Mouse (Mus musculus): ENCODE results near the gene Ncs1.

Gene Ncs1

DNA sequence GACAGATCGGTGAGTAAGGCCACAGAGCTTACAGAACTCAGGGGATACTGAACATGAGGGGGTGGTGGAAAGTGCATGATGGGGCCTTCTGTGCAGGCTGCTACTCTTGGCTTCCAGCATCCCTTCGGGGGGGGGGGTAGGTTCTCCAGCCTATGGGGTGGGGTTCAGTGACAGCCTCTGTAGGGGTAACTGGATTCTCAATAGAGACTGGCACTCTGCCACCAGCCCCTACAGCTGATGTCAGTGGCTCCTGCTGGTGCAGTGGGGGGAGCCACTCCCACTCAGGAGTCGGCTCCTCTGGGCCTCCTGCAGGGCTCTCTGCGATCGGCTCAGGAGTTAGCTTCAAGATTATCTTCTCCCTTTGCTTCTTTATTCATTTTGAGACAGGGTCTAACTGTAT lies 32.9 kb downstream of the Ncs1 start:
- in situ Hi-C loops (cut with MseI, MboI): no loop called here

DNA sequence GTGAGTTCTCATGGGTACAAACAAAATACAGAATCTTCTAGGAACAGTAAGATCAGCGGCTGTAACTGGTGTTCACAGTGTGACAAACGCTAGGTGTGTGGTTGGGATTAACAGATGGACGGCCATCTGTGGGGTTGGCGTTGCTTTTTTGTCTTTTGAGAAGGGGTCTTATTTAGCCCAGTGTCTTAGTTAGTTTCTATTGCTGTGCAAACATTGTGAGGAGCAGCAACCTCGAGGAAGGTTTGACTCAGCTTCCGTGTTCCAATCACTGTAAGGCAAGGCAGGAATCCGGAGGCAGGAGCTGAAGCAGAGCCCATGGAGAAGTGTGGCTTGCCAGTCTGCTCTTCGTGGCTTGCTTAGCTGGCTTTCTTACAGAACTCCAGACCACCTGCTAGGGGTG lies 35.5 kb downstream of the Ncs1 start:
- in situ Hi-C loops (cut with MseI, MboI): no loop called here

DNA sequence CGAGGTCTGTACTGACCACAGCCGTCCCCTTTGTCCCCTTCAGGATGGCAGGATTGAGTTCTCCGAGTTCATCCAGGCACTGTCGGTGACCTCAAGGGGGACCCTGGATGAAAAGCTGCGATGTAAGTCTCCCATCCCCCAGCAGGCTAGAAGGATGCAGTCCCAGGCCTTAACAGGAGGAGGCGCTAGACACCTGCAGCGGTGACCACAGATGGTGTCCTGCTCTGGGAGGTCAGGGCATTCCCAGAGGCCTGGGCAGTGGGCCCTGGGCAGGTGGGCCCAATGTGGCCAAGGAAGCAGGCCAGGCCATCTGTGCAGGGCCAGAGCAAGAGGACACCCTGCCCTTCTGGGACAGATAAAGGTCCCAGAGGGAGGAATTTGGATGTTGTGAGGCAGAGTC lies 36.6 kb downstream of the Ncs1 start:
- in situ Hi-C loops (cut with MseI, MboI): no loop called here

DNA sequence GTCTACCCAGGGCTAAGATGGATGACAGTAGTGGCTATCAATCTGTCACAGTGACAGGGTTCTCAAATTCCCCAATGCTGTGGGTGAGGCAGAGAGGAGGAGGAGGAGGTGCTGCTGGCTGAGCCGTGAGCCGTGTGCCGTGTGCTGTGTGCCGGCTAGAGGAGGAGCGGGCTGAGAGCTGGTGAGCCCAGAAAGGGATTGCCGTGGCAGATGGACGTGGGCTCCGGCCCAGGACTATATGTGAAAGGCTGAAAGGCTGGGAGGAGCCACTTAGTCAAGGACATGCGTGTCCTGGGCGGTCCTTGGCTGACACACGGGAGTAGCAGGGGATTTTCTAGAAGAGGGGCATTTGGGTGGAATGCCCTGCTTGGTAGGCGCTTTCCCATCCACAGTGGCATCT lies 37.3 kb downstream of the Ncs1 start:
- in situ Hi-C loops (cut with MseI, MboI): no loop called here

DNA sequence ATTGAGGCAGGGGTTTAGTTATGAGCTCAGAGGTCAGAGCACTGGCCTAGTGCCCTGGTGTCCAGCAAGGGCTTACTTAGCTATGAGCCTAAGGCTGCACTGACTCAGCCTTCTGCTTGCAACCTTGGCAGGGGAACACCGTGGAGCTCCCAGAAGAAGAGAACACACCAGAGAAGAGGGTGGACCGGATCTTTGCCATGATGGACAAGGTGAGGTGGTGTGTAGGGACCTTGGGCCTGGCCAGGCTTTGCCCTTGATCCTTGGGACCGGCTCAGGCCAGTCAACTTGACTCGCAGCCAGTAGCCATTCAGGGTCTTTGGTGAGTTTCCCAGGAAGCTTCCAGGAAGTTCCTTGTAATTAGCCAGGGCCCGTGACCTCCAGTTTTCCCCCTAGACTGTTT lies 38.9 kb downstream of the Ncs1 start:
- in situ Hi-C loops (cut with MseI, MboI): no loop called here

DNA sequence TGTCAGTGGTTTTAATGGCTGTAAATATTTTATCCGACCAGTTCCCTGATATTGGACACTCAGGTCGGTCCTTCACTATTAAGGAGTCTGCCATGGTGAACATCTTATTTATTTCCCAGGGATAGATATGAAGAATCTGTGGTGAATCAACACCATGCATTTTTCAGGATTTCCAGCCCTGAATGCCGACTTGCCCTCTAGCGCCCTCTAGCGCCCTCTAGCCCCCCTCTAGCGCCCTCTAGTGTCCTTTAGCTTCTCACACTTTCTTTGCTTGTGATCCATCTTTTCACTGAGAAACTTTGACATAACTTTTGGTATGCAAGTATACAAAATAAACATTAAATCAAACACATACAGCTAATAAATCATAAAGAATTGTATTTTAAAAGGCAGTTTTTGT lies 45.8 kb downstream of the Ncs1 start:
- in situ Hi-C loops (cut with MseI, MboI): no loop called here

DNA sequence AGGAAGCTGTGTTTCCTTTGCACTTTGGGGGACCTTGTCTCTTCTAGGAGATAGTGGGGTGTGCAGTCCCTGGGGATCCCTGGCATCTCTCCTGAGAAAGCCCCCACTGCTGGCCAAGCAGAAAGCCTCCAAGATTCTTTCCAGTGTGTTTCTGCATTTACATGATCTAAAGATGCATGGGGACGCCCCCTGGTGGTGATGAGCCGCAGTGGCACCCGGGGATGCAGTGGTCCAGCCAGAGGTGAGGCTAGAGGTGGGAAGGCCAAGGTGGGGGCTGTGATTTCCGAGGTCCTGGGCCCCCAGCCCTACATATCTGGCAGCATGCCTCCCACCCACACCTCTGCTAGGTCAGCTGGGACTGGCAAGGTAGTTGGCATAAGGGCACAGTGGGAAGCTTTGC lies 49.4 kb downstream of the Ncs1 start:
- in situ Hi-C loops (cut with MseI, MboI): no loop called here

DNA sequence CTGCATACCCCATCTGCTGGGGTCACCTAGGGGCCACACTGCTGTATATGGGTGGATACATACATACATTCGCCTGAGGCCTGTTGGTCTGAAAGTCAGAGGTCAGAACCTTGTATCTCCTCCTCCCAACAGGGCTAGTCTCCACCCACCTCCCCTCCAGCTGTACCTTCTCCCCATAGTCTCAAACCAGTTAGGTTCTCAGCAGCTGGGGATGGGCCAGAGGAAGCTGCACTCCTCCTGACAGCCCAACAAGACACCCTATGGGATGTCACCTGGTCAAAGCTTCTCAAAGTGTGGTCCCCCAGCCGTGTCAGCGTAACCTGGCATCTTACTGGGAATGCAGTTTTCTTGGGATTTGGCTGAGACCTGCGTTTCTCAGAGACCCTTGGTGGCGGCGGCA lies 50.8 kb downstream of the Ncs1 start:
- in situ Hi-C loops (cut with MseI, MboI): no loop called here

DNA sequence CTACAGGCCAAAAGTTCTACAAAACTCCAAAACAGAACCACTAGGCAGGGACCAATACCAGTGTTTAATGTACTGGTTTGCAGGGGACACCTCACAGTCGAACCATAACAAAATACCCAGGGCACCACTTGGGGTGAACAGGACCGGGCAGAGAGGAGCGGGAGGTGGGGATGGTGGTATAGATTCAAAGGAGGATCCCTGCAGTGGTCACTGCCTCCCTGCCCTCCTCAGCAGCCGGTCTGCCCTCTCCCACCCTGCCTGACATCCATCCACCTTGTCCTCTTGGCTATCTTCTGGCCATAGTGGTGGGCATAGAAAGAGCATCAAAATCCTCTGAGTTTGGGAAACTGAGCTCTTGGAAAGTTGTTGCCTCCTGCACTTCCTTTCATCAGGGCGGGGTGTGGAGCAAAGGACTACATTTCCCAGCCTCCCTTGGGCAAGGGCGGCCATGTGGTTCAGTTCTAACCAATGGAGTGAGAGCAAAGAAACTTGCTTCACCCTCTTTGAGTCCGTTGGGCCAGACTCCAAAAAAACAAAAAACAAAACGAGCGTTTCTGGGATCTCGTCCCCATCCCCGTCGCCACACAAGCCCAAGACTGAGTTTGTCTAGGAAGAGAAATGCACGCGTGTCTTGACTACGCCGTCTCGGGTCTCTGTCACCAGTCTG lies 52.1 kb downstream of the Ncs1 start:
- in situ Hi-C loops (cut with MseI, MboI): no loop called here

DNA sequence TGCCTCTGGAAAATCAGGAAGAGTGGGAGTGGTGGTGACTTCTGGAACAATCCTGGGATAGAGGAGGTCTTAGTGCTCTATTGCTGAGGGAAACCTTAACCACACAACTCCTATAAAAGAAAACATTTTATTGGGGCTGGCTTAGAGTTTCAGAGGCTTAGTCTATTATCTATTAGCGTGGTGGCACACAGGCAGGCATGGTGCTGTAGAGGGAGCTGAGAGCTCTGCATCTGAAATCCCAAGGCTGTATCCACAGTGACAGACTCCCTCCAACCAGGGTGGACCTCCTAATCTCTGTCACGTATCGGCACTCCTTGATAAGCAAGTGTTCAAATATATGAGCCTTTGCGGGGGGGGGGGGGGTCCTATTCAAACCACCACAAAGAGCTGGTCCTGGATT lies 53.2 kb downstream of the Ncs1 start:
- in situ Hi-C loops (cut with MseI, MboI): no loop called here

DNA sequence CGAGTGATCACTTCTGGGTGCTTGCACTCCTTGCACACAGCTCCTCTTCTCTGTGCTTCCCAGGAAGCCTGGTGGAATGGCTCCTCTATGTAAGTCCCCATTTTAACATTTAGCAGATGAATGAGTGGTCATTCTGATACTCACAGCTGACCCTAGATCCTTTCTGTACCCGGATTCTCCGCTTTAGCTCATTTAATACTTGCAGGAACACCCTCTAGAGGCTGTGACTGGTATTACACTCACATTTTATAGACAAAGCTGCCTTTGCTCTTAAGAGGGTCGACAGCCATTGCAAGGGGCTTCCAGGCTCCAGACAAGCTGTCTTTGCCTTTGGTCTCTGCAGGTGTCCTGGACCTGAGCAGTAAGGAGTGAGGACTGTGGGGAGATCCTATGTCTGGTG lies 53.6 kb downstream of the Ncs1 start:
- in situ Hi-C loops (cut with MseI, MboI): no loop called here

DNA sequence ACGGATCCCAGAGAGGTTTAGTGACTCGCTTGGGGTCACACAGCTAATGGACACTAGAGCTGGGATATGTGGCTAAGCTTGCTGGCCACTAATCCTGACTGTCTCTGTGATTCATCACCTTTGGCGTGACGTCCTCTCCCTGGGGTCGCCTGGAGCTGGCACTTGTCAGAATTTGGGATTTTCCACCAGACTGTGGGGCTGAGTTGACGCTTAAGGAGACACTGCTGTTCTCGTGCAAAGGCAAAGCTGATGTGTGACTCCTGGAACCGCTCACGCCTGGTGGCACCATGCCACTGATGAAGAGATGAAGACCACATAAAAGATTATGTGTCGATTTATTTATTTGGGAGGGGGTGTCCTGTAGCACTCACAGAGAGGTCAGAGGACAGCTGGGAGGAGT lies 54.4 kb downstream of the Ncs1 start:
- in situ Hi-C loops (cut with MseI, MboI): no loop called here

DNA sequence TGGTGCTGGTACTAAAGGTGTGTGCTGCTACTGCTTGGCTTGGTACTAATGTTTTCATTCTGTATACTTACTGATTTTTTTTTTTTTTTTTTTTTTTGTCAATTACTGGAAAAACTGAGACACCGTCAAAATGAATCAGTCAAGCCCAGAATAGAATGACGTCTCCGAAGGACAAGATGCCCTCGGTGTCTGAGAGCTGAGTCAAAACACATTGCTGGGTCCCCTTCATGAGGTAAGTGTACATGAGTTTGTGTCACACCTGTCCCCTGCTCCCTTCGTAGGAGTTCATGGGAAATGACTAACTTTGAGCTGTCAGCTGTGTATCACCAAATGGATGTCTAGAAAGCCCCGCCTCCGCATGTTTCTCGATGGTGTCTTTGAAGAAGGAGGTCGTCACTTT lies 57.6 kb downstream of the Ncs1 start:
- in situ Hi-C loops (cut with MseI, MboI): no loop called here

DNA sequence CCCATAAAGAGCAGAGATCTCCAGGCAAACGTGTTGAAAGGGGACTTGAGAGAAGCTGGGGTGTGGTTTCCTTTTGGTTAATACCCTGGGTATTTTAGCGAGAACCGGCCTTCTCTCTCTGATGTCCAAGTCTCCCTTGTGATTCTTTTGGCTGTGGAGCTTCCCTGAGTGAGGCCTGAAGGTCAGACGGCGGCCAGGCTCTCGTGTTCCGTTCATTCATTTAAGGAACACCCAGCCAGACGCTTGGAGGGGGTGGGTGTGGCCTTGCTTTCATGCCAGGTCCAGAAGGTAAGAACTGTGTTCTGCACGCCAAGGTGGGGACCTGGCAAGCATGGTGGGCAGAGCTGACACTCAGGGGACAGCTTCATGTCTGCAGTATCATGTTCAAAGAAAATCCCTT lies 58.6 kb downstream of the Ncs1 start:
- in situ Hi-C loops (cut with MseI, MboI): no loop called here

DNA sequence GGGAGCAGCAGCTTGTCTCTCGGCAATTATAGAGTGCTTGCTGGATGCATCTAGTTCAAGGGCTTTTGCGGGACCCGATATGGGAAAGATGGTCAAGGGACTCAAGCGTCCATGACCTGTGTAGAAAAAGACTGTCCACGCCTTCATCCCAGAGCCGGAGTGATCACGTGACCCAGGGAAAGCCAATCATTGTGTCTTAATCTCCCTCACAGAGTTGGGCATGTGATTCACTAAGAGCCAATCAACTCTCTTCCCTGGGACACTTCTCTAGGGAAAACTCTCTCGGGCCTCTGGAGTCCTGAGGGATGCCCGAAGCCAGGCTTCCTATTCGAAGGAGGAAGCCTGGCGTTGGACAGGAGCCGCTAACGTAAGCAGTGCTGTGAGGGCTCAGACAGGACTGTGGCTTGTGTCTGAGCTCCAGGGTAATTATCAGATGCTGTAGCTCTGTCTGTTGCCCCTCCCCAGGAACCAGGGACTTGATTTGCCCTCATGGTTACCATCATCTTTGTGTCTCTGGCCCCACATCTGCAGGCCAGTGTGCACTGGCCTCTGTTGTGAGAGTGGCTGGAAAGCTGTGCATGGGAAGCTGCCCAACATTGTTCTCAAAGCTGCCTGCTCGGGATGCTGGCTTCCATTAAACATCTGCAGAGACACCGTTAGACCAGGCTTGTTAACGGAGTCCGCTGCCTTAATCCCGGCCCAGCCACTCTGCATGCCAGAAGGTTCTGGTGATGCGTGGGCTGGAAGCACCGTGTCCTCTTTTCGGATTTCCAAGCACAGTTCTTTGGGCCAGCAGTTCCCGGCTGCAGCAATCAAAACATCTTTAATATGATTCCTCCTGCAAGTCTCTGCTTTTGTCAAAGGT lies 59.4 kb downstream of the Ncs1 start:
- in situ Hi-C loops (cut with MseI, MboI): no loop called here

DNA sequence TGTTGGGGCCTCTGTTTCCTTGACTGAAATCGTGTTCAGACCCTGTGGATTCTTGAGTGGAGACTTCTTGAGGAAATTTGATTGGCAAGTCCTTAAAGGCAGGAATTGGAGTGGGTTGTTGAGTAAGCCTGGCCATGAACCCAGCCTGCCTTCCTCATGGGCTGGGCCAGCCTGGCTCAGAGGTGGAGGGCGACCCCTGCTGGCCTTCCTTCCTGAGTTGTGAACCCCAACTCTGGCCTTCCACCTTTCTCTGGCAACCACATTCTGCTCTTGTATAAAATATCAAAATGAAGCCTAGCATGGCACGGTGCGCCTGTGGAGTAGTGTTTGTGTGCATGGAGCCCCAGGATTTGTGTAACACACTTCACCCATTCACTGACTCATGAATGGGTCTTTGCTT lies 60.1 kb downstream of the Ncs1 start:
- in situ Hi-C loops (cut with MseI, MboI): no loop called here

DNA sequence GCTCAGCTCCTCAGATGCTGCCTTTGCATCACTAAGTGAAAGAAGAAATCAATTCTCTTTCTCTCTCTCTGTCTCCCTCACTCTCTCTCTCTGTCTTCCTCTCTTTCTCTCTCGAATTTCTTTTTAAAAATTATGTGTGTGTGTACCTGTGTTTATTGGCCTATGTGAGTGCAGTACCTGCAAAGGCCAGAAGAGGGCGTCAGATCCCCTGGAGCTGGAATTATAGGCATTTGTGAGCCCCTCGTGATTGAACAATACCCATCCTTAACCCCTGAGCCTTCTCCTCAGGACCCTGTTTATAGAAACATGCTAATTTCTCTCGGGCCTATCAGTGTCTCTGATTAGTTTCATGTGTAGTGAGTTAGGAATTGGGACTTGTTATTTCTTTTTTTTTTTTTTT lies 62.6 kb downstream of the Ncs1 start:
- in situ Hi-C loops (cut with MseI, MboI): no loop called here

DNA sequence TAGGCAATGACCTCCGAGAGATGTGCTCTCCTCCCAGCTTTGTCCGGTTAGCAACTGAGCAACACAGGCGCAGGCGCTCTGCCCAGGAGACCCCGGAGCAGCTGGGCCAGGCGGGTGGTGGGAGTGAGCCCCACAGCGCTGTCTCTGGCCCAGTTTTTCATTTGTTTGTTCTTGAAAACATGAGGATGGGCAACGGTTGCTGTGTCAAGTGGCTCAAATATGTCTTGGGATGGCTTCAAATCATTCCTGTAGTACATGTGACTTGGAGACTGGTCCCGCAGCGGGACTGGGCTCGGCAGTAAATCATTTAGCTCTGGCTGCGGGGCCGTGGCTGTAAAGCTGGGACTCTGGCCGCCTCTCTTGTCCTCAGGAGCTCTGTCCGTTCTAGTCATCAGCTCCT lies 63.9 kb downstream of the Ncs1 start:
- in situ Hi-C loops (cut with MseI, MboI): no loop called here

DNA sequence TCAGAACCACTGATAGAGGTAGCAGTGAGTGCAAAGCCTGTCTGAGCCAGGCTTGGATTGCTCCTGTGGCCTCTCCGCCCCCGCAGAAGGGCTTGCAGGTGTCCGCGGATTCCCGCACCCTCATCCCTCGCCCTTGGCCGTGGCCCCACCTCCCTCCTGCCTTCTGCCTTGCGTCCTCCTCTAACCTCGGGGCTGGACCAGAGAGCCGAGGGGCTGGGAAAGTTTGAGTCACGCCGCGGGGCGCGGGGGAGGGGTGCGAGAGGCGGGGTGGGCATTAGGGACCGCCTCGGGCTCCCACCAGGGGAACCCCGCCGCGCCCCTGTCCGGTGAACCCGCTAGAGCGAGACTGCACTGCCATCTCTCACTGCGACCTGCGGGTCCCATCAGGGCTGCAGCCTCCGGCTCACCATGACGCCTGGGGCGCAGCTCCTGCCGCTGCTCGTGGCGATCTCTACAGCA lies 68.4 kb downstream of the Ncs1 start, which contains the start of gene Hmcn2:
Gene Hmcn2, plus strand, starts transcription at position 409 of the 459 bp plus-strand sequence.
- in situ Hi-C loops (cut with MseI, MboI): no loop called here

DNA sequence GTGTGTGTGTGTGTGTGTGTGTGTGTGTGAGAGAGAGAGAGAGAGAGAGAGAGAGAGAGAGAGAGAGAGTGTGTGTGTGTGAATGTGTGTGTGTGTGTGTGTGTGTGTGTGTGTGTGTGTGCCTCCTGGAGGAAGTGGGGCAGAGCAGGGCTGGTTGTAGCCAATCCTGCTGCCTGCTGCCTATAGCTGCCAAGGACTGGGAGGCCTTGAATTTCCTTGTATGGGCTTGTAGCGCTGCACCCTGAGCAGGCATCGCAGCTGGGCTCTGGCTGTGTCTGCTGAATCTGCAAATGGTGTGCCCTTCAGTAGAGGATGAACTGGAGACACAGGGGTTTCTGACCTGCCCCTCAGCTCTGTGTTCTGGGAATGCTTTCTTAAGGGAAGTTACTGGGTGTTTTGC lies 72.5 kb downstream of the Ncs1 start:
- in situ Hi-C loops (cut with MseI, MboI): no loop called here

DNA sequence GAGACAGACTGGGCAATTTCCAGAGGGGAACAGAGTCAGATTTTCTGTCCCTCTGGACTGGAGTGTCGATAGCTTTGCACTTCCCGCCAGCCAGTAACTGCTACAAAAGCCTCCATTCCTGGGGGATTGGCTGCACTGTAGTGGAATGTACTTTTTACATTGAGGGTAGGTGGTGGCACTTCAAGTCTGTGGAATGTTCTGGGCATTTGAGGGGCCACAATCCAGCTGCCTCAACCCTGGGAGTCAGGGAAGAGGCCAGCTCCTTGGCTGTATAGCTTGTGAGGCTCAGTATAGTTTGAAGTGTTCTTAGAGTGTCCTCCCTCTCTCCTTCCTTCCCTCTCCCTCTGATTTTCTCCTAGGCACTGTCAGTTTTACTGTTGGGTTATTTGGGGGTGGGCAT lies 73.6 kb downstream of the Ncs1 start:
- in situ Hi-C loops (cut with MseI, MboI): no loop called here

DNA sequence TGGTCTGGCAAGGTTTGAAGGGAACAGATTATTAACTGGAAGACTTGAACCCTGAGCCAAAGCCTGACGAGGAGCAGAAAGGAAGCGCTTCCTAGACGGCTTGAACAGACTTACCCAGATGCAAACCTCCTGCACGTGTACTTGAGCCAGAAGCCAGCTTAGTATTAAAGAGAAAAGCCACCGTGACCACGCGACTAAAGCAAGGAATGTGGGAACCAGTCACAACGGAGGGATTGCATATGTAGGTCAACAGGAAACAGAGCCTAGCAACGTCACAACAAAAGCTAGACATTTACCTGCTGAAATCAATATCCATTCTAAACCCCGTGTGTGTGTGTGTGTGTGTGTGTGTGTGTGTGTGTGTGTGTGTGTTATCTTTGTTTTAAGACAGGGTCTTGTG lies 81.6 kb downstream of the Ncs1 start:
- in situ Hi-C loops (cut with MseI, MboI): no loop called here

DNA sequence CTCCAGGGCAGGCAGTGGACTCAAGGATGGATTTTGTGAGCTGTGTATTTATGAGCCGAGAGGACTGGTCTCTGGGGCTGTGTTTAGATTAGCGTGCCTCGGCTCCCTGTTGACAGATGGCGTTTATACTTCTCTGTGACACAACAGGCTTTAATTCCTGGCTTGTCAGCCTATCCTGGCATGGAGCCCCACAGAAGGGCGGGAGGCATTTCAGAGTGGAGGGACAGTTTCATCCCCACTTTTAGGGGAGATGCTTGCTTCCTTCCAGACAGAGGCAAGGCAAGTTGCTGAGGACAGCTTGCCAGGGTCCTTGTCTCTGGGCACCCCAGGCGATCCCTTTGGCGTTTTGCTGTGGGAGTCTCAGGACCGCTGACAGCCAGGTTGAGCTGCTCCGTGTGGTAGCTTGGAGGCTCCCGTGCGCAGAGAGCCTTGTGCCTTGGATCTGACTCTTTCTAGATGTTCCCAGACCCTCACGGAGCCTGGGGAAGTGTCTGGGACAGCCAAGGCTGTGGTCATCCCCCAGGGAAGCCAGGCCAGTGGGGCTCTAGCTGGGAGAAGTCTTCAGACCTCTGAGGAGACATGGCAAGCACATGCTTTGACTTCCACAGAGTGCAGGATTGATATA lies 92.2 kb downstream of the Ncs1 start:
- in situ Hi-C loops (cut with MseI, MboI): no loop called here
